ENCODE assay signal across 27 mouse cellular contexts in the genomic region with DNA sequence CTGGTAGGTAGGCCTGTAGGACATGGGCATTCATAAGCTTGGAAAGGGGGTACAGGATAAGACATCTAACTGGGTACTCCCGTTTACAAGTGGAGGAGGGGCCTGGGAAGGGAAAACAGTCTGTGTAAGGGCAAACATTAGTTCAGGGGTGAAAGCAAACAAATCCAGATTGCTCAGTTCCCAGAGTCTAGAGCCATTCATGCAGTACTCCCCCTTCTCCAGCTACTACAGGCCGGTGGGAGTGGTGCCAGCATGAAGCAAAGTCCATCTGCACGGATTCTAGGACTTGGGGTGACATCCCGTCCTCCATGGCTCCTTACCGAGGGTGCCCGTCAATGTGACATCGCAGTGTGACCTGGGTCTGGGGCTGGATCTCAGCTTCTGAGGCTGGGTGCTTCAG. TPM values are rescaled to one million over a fixed set of nuclear protein-coding genes. Genes with fewer than 3 reads are reported as not detected.
DNase-seq lines count a peak whose midpoint lies in the region; ATAC-seq and TF ChIP-seq lines count a peak whose summit lies in the region.
"Had no signal": no experiment of that assay in that cellular context is flagged by ENCODE, and none has a peak within 500 bp of the region (broad histone marks: within the 10 kb centered on the region; RNA-seq: fewer than 3 reads in every experiment).

No protein-coding gene starts in this region.

- H3K4me1 ChIP-seq in liver, adult 2 months (ENCODE audit: control insufficient read depth, insufficient read depth, low read length) = no peaks in the 10 kb centered on the region; the same call in 1 of the 2 replicates
- peaks cover 0 to 5% of the 10 kb centered on the region in 2 experiments; a peak in 2 of 4 replicates for H3K4me1 ChIP-seq in liver, embryonic 14.5 days (replicated peaks; ENCODE audit: control insufficient read depth in 2 of 2, insufficient read depth in 2 of 2, low read length in 1 of 2)
- H3K4me1 ChIP-seq in stomach, embryonic 16.5 days (ENCODE audit: control insufficient read depth, insufficient read depth, low read length) = peaks cover 26% of the 10 kb centered on the region

- H3K9me3 ChIP-seq in liver, embryonic 14.5 days (ENCODE audit: control insufficient read depth, low read length) = no peaks in the 10 kb centered on the region
- no peaks in the 10 kb centered on the region for H3K9me3 ChIP-seq in stomach, embryonic 16.5 days (replicated peaks; ENCODE audit: control insufficient read depth, low read length)
- H3K9me3 ChIP-seq: embryonic facial prominence, embryonic 12.5 days; forebrain, embryonic 13.5 days; G1E; limb, embryonic 12.5 days; midbrain, embryonic 12.5 days; neural tube, embryonic 15.5 days had no signal

- TF ChIP-seq CTCF in layer of hippocampus, adult 2 months (conservative IDR thresholded peaks at IDR 0.05) = no peak
- TF ChIP-seq CTCF in liver, adult 2 months (IDR thresholded peaks at IDR 0.05; ENCODE audit: low read depth, low read length) = no peak
- no peak for TF ChIP-seq CTCF in liver, embryonic 14.5 days (IDR thresholded peaks at IDR 0.05; ENCODE audit: low read depth)

- ATAC-seq in liver, embryonic 14.5 days (ENCODE audit: insufficient read depth) = peak; percentile 65
- ATAC-seq in stomach, embryonic 16.5 days (ENCODE audit: insufficient read depth, low FRiP score) = peak; percentile 73; the same call in 1 of the 2 replicates
- ATAC-seq: forebrain, embryonic 13.5 days; hindbrain, embryonic 16.5 days; Patski had no signal

- H3K4me2 ChIP-seq in liver, embryonic 14.5 days (ENCODE audit: low read depth) = peak overlapping the region; percentile 26; the same call in 1 of the 2 replicates
- H3K4me2 ChIP-seq in stomach, embryonic 16.5 days (ENCODE audit: low read depth, low read length) = 0 out of 2 replicates have a peak overlapping the region, but pooled peaks have one; percentile 6
- H3K4me2 ChIP-seq: embryonic facial prominence, embryonic 12.5 days; forebrain, embryonic 13.5 days; heart, embryonic 11.5 days; limb, embryonic 12.5 days; midbrain, embryonic 12.5 days; neural tube, embryonic 15.5 days had no signal

- 30% methylated on average over 7 of the region's 7 CpGs for WGBS in liver, adult 2 months
- 62% methylated on average over 7 of the region's 7 CpGs for WGBS in liver, embryonic 14.5 days (ENCODE audit: insufficient replicate concordance)
- WGBS in stomach, embryonic 16.5 days = 68% methylated on average over 7 of the region's 7 CpGs

- H3K27ac ChIP-seq in layer of hippocampus, adult 2 months = 0 out of 2 replicates have a peak overlapping the region, but pooled peaks have one; percentile 10
- H3K27ac ChIP-seq in liver, adult 2 months (replicated peaks; ENCODE audit: insufficient read depth, low read depth, low read length) = no peak overlapping the region
- H3K27ac ChIP-seq in liver, embryonic 14.5 days = no peak overlapping the region
- peak overlapping the region; percentile 53 for H3K27ac ChIP-seq in stomach, embryonic 16.5 days (ENCODE audit: low read length)
- H3K27ac ChIP-seq: embryonic facial prominence, embryonic 12.5 days; forebrain, embryonic 13.5 days; limb, embryonic 12.5 days; midbrain, embryonic 12.5 days; neural tube, embryonic 15.5 days had no signal

- no peak overlapping the region for H3K4me3 ChIP-seq in layer of hippocampus, adult 2 months
- no peak overlapping the region for H3K4me3 ChIP-seq in liver, adult 2 months (ENCODE audit: insufficient read depth, low read depth, low read length)
- H3K4me3 ChIP-seq in liver, embryonic 14.5 days (ENCODE audit: insufficient read depth in 1 of 2, low read depth in 2 of 2, low read length in 2 of 2) = no peak overlapping the region
- H3K4me3 ChIP-seq in stomach, embryonic 16.5 days (replicated peaks; ENCODE audit: low read length) = no peak overlapping the region
- H3K4me3 ChIP-seq: embryonic facial prominence, embryonic 12.5 days; erythroblast, embryonic 14.5 days; forebrain, embryonic 13.5 days; limb, embryonic 12.5 days; midbrain, embryonic 12.5 days; neural tube, embryonic 15.5 days had no signal

- no peak for DNase-seq in layer of hippocampus, adult 2 months (ENCODE audit: low spot score in 2 of 2)
- no peak for DNase-seq in layer of hippocampus, postnatal 14 days (ENCODE audit: low spot score in 2 of 2)
- peak; percentile 29 for DNase-seq in liver, adult 2 months (ENCODE audit: extremely low read depth, low read depth, low spot score)
- peak; percentile 15 to 25 (median 17) for DNase-seq in liver, embryonic 14.5 days (ENCODE audit: low read depth in 3 of 3, low spot score in 3 of 3)
- DNase-seq in right cerebral cortex, postnatal 14 days = no peak
- DNase-seq in thymus, postnatal 10 days (ENCODE audit: low spot score in 2 of 2) = no peak
- DNase-seq: adrenal gland, postnatal 36 days; B cell, adult 2 months; gastrocnemius, postnatal 14 days; heart, adult 11 months; kidney, adult 11 months; kidney, postnatal 10 days; layer of hippocampus, postnatal 36 days; lung, postnatal 10 days; thymus, postnatal 36 days had no signal

- TF ChIP-seq EP300 in liver, embryonic 14.5 days (IDR thresholded peaks at IDR 0.05; ENCODE audit: low read depth) = no peak

- H3K9ac ChIP-seq in liver, adult 2 months (ENCODE audit: low read depth, low read length) = no peak overlapping the region
- H3K9ac ChIP-seq in liver, embryonic 14.5 days (replicated peaks) = no peak overlapping the region
- H3K9ac ChIP-seq in stomach, embryonic 16.5 days (ENCODE audit: low read length) = no peak overlapping the region
- H3K9ac ChIP-seq: embryonic facial prominence, embryonic 12.5 days; forebrain, embryonic 13.5 days; limb, embryonic 12.5 days; midbrain, embryonic 12.5 days; neural tube, embryonic 15.5 days had no signal

- TF ChIP-seq POLR2A in liver, adult 2 months (IDR thresholded peaks at IDR 0.05; ENCODE audit: extremely low read depth, insufficient read depth, low read length) = no peak

- H3K36me3 ChIP-seq in liver, adult 2 months (ENCODE audit: control insufficient read depth, insufficient read depth, low read length) = no peaks in the 10 kb centered on the region
- no peaks in the 10 kb centered on the region for H3K36me3 ChIP-seq in liver, embryonic 14.5 days (replicated peaks; ENCODE audit: control insufficient read depth, insufficient read depth, low read depth)
- H3K36me3 ChIP-seq in stomach, embryonic 16.5 days (ENCODE audit: control insufficient read depth, insufficient read depth, low read length) = peaks cover 7% of the 10 kb centered on the region; the same call in 1 of the 2 replicates
- H3K36me3 ChIP-seq: G1E had no signal

- H3K79me2 ChIP-seq in liver, adult 2 months (ENCODE audit: control insufficient read depth, insufficient read depth, low read length) = no peaks in the 10 kb centered on the region

- H3K27me3 ChIP-seq in liver, adult 2 months (ENCODE audit: control insufficient read depth, insufficient read depth, low read length) = no peaks in the 10 kb centered on the region
- H3K27me3 ChIP-seq in liver, embryonic 14.5 days (ENCODE audit: control insufficient read depth, insufficient read depth, low read length) = no peaks in the 10 kb centered on the region
- no peaks in the 10 kb centered on the region for H3K27me3 ChIP-seq in stomach, embryonic 16.5 days (ENCODE audit: control insufficient read depth, insufficient read depth, low read length)
- H3K27me3 ChIP-seq: CH12.LX; embryonic facial prominence, embryonic 12.5 days; forebrain, embryonic 13.5 days; limb, embryonic 12.5 days; midbrain, embryonic 12.5 days; neural tube, embryonic 15.5 days; Patski had no signal

RNA-seq across cellular contexts. Expression of a gene that starts 34.5 kb away (rescaled TPM):
- total RNA-seq in layer of hippocampus, adult 2 months (2021) = 10 to 100 TPM; 75.7 to 90.9 TPM
- total RNA-seq in layer of hippocampus, postnatal 14 days (2021) = 10 to 100 TPM; 62.7 to 65.5 TPM
- 3.4 and 5.4 TPM in 2 replicates for total RNA-seq in liver, adult 2 months (2014; rRNA removed)
- polyA plus RNA-seq in liver, adult 2 months (2012; rRNA removed) = 32.2 and 45.6 TPM in 2 replicates
- 16.0 and 22.0 TPM in 2 replicates for polyA plus RNA-seq in liver, embryonic 14.5 days (2012; rRNA removed)
- 2.5 and 2.6 TPM in 2 replicates for polyA plus RNA-seq in liver, embryonic 14.5 days (2014; fragmentation: Nextera tagmentation; extraction: Ambion mirVana)
- 7.0 and 8.9 TPM in 2 replicates for polyA plus RNA-seq in stomach, embryonic 16.5 days (2015; fragmentation: Nextera tagmentation; extraction: Ambion mirVana)

RNA-seq across cellular contexts. Expression of a gene that starts 38.9 kb away (rescaled TPM):
- total RNA-seq in layer of hippocampus, adult 2 months (2021) = 1 to 10 TPM; 8.5 to 8.8 TPM
- total RNA-seq in layer of hippocampus, postnatal 14 days (2021) = 10 to 100 TPM; 11.2 to 11.4 TPM
- total RNA-seq in liver, adult 2 months (2014; rRNA removed) = 0.65 and 0.87 TPM in 2 replicates
- 0.40 and 0.66 TPM in 2 replicates for polyA plus RNA-seq in liver, adult 2 months (2012; rRNA removed)
- polyA plus RNA-seq in liver, embryonic 14.5 days (2012; rRNA removed) = 3.6 and 3.7 TPM in 2 replicates
- 3.0 and 3.4 TPM in 2 replicates for polyA plus RNA-seq in liver, embryonic 14.5 days (2014; fragmentation: Nextera tagmentation; extraction: Ambion mirVana)
- polyA plus RNA-seq in stomach, embryonic 16.5 days (2015; fragmentation: Nextera tagmentation; extraction: Ambion mirVana) = 93.9 and 94.9 TPM in 2 replicates

RNA-seq across cellular contexts. Expression of a gene that starts 44.3 kb away (rescaled TPM):
- 10 to 100 TPM; 66.1 to 68.4 TPM for total RNA-seq in layer of hippocampus, adult 2 months (2021)
- total RNA-seq in layer of hippocampus, postnatal 14 days (2021) = 10 to 100 TPM; 42.7 to 43.9 TPM
- 4.1 and 5.1 TPM in 2 replicates for total RNA-seq in liver, adult 2 months (2014; rRNA removed)
- polyA plus RNA-seq in liver, adult 2 months (2012; rRNA removed) = 5.7 and 10.1 TPM in 2 replicates
- 0.59 and 0.92 TPM in 2 replicates for polyA plus RNA-seq in liver, embryonic 14.5 days (2012; rRNA removed)
- 0.34 and 0.46 TPM in 2 replicates for polyA plus RNA-seq in liver, embryonic 14.5 days (2014; fragmentation: Nextera tagmentation; extraction: Ambion mirVana)
- polyA plus RNA-seq in stomach, embryonic 16.5 days (2015; fragmentation: Nextera tagmentation; extraction: Ambion mirVana) = 3.2 and 4.0 TPM in 2 replicates

RNA-seq across cellular contexts. Expression of a gene that starts 55.4 kb away (rescaled TPM):
- 10 to 100 TPM; 19.0 to 20.1 TPM for total RNA-seq in layer of hippocampus, adult 2 months (2021)
- 10 to 100 TPM; 15.1 to 16.7 TPM for total RNA-seq in layer of hippocampus, postnatal 14 days (2021)
- 48.1 and 49.0 TPM in 2 replicates for total RNA-seq in liver, adult 2 months (2014; rRNA removed)
- 46.6 and 55.5 TPM in 2 replicates for polyA plus RNA-seq in liver, adult 2 months (2012; rRNA removed)
- 3.4 and 3.5 TPM in 2 replicates for polyA plus RNA-seq in liver, embryonic 14.5 days (2012; rRNA removed)
- polyA plus RNA-seq in liver, embryonic 14.5 days (2014; fragmentation: Nextera tagmentation; extraction: Ambion mirVana) = 5.2 and 5.5 TPM in 2 replicates
- 41.4 and 46.7 TPM in 2 replicates for polyA plus RNA-seq in stomach, embryonic 16.5 days (2015; fragmentation: Nextera tagmentation; extraction: Ambion mirVana)

RNA-seq across cellular contexts. Expression of a gene that starts 55.6 kb away (rescaled TPM):
- 10 to 100 TPM; 52.2 to 53.5 TPM for total RNA-seq in layer of hippocampus, adult 2 months (2021)
- total RNA-seq in layer of hippocampus, postnatal 14 days (2021) = 10 to 100 TPM; 51.1 to 54.3 TPM
- 58.5 and 71.1 TPM in 2 replicates for total RNA-seq in liver, adult 2 months (2014; rRNA removed)
- polyA plus RNA-seq in liver, adult 2 months (2012; rRNA removed) = 95.1 and 97.3 TPM in 2 replicates
- polyA plus RNA-seq in liver, embryonic 14.5 days (2012; rRNA removed) = 36.1 and 46.6 TPM in 2 replicates
- polyA plus RNA-seq in liver, embryonic 14.5 days (2014; fragmentation: Nextera tagmentation; extraction: Ambion mirVana) = 84.6 and 91.0 TPM in 2 replicates
- polyA plus RNA-seq in stomach, embryonic 16.5 days (2015; fragmentation: Nextera tagmentation; extraction: Ambion mirVana) = 94.1 and 99.9 TPM in 2 replicates

Comparison
In these comparisons a context has a peak if more than half of its experiments do, and no peak if none do; other contexts are left out.
1. DNase-seq: peak in liver, adult 2 months (single experiment) and liver, embryonic 14.5 days (3 of 3); none in layer of hippocampus, adult 2 months (0 of 2), layer of hippocampus, postnatal 14 days (0 of 2), right cerebral cortex, postnatal 14 days (single experiment) and thymus, postnatal 10 days (0 of 2).
2. H3K27ac ChIP-seq: peak in layer of hippocampus, adult 2 months (single experiment) and stomach, embryonic 16.5 days (single experiment); none in liver, adult 2 months (single experiment) and liver, embryonic 14.5 days (single experiment).